Mouse (Mus musculus) retina, embryonic 14.5 days (tissue): ENCODE data around the gene Thbs3.

Source experiments
- DNase-seq: peaks from one replicate; pipeline ENCODE4 v3.0.0-alpha.2; 2015; ENCODE audit warnings: low spot score

The Thbs3 gene

GRCm38 (mm10) chr3:89214681-89215411 lies at the start of gene Thbs3:
Thbs3 (plus strand) TSS chr3:89215180.
- peak; percentile 70 for DNase-seq

GRCm38 (mm10) chr3:89165268-89165870 lies 49.6 kb upstream of the Thbs3 start:
- no peak for DNase-seq

GRCm38 (mm10) chr3:89166945-89167344 lies 48.0 kb upstream of the Thbs3 start:
- no peak for DNase-seq

- DNase-seq, result no peak
Measured at GRCm38 (mm10) chr3:89174844-89175243, 40.1 kb upstream of the Thbs3 start.

GRCm38 (mm10) chr3:89175544-89175943 lies 39.4 kb upstream of the Thbs3 start:
- DNase-seq, result no peak

- DNase-seq, result no peak
Measured at GRCm38 (mm10) chr3:89176421-89176820, 38.6 kb upstream of the Thbs3 start.

- peak; percentile 95 for DNase-seq
Measured at GRCm38 (mm10) chr3:89177242-89178106, 37.5 kb upstream of the Thbs3 start, which contains the start of gene Scamp3. Scamp3 (plus strand) TSS chr3:89177473.

- no peak for DNase-seq
Measured at GRCm38 (mm10) chr3:89178107-89178385, 36.9 kb upstream of the Thbs3 start.

GRCm38 (mm10) chr3:89179056-89179455 lies 35.9 kb upstream of the Thbs3 start:
- DNase-seq, result no peak

- DNase-seq, result no peak
Measured at GRCm38 (mm10) chr3:89181749-89182500, 33.1 kb upstream of the Thbs3 start.

GRCm38 (mm10) chr3:89182531-89183057 lies 32.4 kb upstream of the Thbs3 start:
- no peak for DNase-seq

- DNase-seq, result peak; percentile 86
Measured at GRCm38 (mm10) chr3:89183058-89183958, 31.7 kb upstream of the Thbs3 start, which contains the start of gene Fam189b. Fam189b (plus strand) TSS chr3:89183143.

- no peak for DNase-seq
Measured at GRCm38 (mm10) chr3:89183959-89184315, 31.0 kb upstream of the Thbs3 start.

GRCm38 (mm10) chr3:89187197-89187596 lies 27.8 kb upstream of the Thbs3 start:
- DNase-seq, result no peak

- DNase-seq, result no peak
Measured at GRCm38 (mm10) chr3:89187690-89188477, 27.1 kb upstream of the Thbs3 start.

GRCm38 (mm10) chr3:89188478-89188875 lies 26.5 kb upstream of the Thbs3 start:
- DNase-seq, result no peak

GRCm38 (mm10) chr3:89190436-89190835 lies 24.5 kb upstream of the Thbs3 start:
- DNase-seq, result no peak

- DNase-seq, result no peak
Measured at GRCm38 (mm10) chr3:89193351-89193750, 21.6 kb upstream of the Thbs3 start.

- peak; percentile 59 for DNase-seq
Measured at GRCm38 (mm10) chr3:89193853-89194252, 21.1 kb upstream of the Thbs3 start.
